Mouse (Mus musculus): ENCODE measurements at regions not wholly inside any gene's neighbourhood (a gene's known extent, or its start where the extent isn't known, plus 50 kb on each side); places are given as distances from the start of the nearest gene placed in this dataset.

- H3K9me3 ChIP-seq (replicated peaks): no peaks in the 10 kb centered on the region
- WGBS: 75% methylated on average over 3 of the region's 3 CpGs
- no peak overlapping the region for H3K4me3 ChIP-seq
- no peak overlapping the region for H3K4me2 ChIP-seq (replicated peaks)
- H3K36me3 ChIP-seq: no peaks in the 10 kb centered on the region
- H3K27me3 ChIP-seq: no peaks in the 10 kb centered on the region
- H3K27ac ChIP-seq: no peak overlapping the region
- no peak for ATAC-seq (ENCODE audit: low FRiP score)
- no peak overlapping the region for H3K9ac ChIP-seq
- no peaks in the 10 kb centered on the region for H3K4me1 ChIP-seq
These were observed 53.7 kb upstream of the Ripply2 start for GRCm38 (mm10) chr9:86961663-86962062.

GRCm38 (mm10) chr9:86957076-86957475 is 58.3 kb upstream of the Ripply2 start:
- 83% methylated on average over 1 of the region's 1 CpGs for WGBS
- H3K27me3 ChIP-seq: no peaks in the 10 kb centered on the region
- no peaks in the 10 kb centered on the region for H3K9me3 ChIP-seq (replicated peaks)
- no peak overlapping the region for H3K27ac ChIP-seq
- no peaks in the 10 kb centered on the region for H3K36me3 ChIP-seq
- no peak overlapping the region for H3K4me3 ChIP-seq
- no peaks in the 10 kb centered on the region for H3K4me1 ChIP-seq
- no peak for ATAC-seq (ENCODE audit: low FRiP score)
- H3K9ac ChIP-seq: no peak overlapping the region
- no peak overlapping the region for H3K4me2 ChIP-seq (replicated peaks)

- no peak overlapping the region for H3K4me3 ChIP-seq
- 83% methylated on average over 3 of the region's 3 CpGs for WGBS
- ATAC-seq (ENCODE audit: low FRiP score): no peak
These were observed 59.6 kb upstream of the Ripply2 start for GRCm38 (mm10) chr9:86955720-86956119.

DNA sequence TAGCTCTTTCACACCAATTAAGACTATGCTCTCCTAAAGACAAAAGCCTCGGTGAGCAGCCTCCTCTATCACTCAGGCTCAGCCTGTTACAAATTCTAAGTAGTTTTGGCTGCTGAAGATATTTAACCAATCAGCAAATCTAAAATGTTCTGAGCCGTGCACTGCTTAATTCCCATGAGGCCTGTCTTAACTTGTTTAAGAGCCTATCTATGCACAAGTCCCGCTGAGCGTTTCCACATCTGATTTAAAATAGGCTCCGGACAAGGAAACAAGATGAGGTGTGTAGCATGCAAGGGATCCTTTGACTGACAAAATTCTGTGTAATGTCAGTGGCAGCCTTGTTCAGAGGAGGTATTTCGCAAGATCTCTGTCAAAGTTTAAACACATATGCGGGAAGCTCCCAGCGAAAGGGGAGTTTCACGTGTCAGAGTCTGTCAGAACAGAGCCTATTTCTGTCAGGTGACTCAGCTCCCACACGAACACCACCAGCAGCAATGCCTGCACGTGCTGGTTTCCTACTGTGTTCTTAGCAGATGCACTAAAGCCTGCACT is 63.3 kb upstream of the Ripply2 start:
- Histone ChIP-seq H3K9me3 (replicated peaks) (no peaks in the 10 kb centered on the region), H3K36me3 (no peaks in the 10 kb centered on the region), H3K27ac (no peak overlapping the region; the same call in 1 of the 2 replicates), H3K4me2 (replicated peaks) (no peak overlapping the region), H3K9ac (no peak overlapping the region), H3K27me3 (no peaks in the 10 kb centered on the region), H3K4me1 (no peaks in the 10 kb centered on the region), H3K4me3 (no peak overlapping the region)
- ATAC-seq (ENCODE audit: low FRiP score): no peak
- WGBS: 57% methylated on average over 11 of the region's 11 CpGs

More at GRCm38 (mm10) chr9:86955720-86956119, 59.6 kb upstream of the Ripply2 start:
- H3K36me3 ChIP-seq: no peaks in the 10 kb centered on the region
- no peak overlapping the region for H3K4me2 ChIP-seq (replicated peaks)
- H3K9me3 ChIP-seq (replicated peaks): no peaks in the 10 kb centered on the region
- H3K27me3 ChIP-seq: no peaks in the 10 kb centered on the region
- no peaks in the 10 kb centered on the region for H3K4me1 ChIP-seq
- H3K27ac ChIP-seq: no peak overlapping the region
- H3K9ac ChIP-seq: no peak overlapping the region

GRCm38 (mm10) chr9:86949885-86950284 is 65.5 kb upstream of the Ripply2 start:
- H3K27me3 ChIP-seq: no peaks in the 10 kb centered on the region
- 5% methylated on average over 1 of the region's 1 CpGs for WGBS
- no peak overlapping the region for H3K9ac ChIP-seq
- H3K27ac ChIP-seq: peak overlapping the region; percentile 24; the same call in 1 of the 2 replicates
- no peak overlapping the region for H3K4me2 ChIP-seq (replicated peaks)
- no peaks in the 10 kb centered on the region for H3K9me3 ChIP-seq (replicated peaks)
- ATAC-seq (ENCODE audit: low FRiP score): peak; percentile 54; the same call in 1 of the 2 replicates
- H3K4me3 ChIP-seq: no peak overlapping the region
- H3K4me1 ChIP-seq: no peaks in the 10 kb centered on the region
- no peaks in the 10 kb centered on the region for H3K36me3 ChIP-seq

- no peaks in the 10 kb centered on the region for H3K27me3 ChIP-seq
- no peak overlapping the region for H3K27ac ChIP-seq
- H3K9ac ChIP-seq: no peak overlapping the region
- H3K9me3 ChIP-seq (replicated peaks): no peaks in the 10 kb centered on the region
- no peaks in the 10 kb centered on the region for H3K4me1 ChIP-seq
- WGBS: 64% methylated on average over 3 of the region's 3 CpGs
- no peaks in the 10 kb centered on the region for H3K36me3 ChIP-seq
- no peak overlapping the region for H3K4me3 ChIP-seq
- H3K4me2 ChIP-seq (replicated peaks): no peak overlapping the region
- ATAC-seq (ENCODE audit: low FRiP score): no peak
These were observed 50.7 kb upstream of the Snap91 start for GRCm38 (mm10) chr9:86931196-86931595.

All from hindbrain, embryonic 12.5 days (tissue).